Mouse (Mus musculus): Measurements from ENCODE around the gene Myh10. TPM values are rescaled to one million over a fixed set of nuclear protein-coding genes. Genes with fewer than 3 reads are reported as not detected.

Gene Myh10
- polyA plus RNA-seq, 1 experiment from 2014 or later = 8.0 TPM

DNA sequence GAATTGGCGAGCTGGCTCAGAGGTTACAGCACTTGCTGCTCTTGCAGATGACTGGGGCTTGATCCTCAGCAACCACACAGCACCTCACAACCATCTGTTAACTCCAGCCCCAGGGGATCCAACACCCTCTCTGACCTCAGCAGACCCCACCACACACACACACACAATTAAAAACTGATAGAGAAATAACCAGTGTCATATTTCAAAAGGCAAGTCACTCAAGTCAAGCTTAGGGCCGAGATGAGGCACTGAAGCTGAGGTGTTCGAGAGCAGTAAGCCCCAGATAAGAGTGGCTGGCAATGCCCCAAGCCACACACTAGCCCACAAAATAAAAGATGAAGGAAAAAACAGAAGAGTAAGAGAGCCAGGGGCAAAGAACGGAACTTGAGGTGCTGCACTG, 141.4 kb downstream of the Myh10 start:
- DNase-seq = no peak
- Histone ChIP-seq H3K9me3 (ENCODE audit: low read length) (no peaks in the 10 kb centered on the region), H3K4me3 (ENCODE audit: low read depth, low read length) (no peak overlapping the region), H3K36me3 (replicated peaks; ENCODE audit: insufficient read depth, low read length) (peaks cover 66% of the 10 kb centered on the region), H3K27me3 (ENCODE audit: insufficient read depth, low read length) (no peaks in the 10 kb centered on the region), H3K27ac (ENCODE audit: low read depth) (no peak overlapping the region), H3K9ac (replicated peaks) (no peak overlapping the region), H3K4me2 (ENCODE audit: low read depth, low read length) (no peak overlapping the region), H3K4me1 (ENCODE audit: insufficient read depth) (peaks cover 8% of the 10 kb centered on the region; the same call in 1 of the 2 replicates)
- 45% methylated on average over 4 of the region's 4 CpGs for WGBS (ENCODE audit: insufficient replicate concordance)
- peak; percentile 82 for ATAC-seq
- TF ChIP-seq EP300 (IDR thresholded peaks at IDR 0.05; ENCODE audit: low read depth) (peak; percentile 52; the same call in 1 of the 2 replicates), CTCF (IDR thresholded peaks at IDR 0.05; ENCODE audit: low read depth) (no peak)

- no peaks in the 10 kb centered on the region for H3K27me3 ChIP-seq (ENCODE audit: insufficient read depth, low read length)
- peaks cover 8% of the 10 kb centered on the region; the same call in 1 of the 2 replicates for H3K4me1 ChIP-seq (ENCODE audit: insufficient read depth)
- H3K9ac ChIP-seq (replicated peaks) = no peak overlapping the region
- 0 out of 2 replicates have a peak overlapping the region, but pooled peaks have one; percentile 9 for H3K27ac ChIP-seq (ENCODE audit: low read depth)
- no peak for TF ChIP-seq EP300 (IDR thresholded peaks at IDR 0.05; ENCODE audit: low read depth)
- no peak for TF ChIP-seq CTCF (IDR thresholded peaks at IDR 0.05; ENCODE audit: low read depth)
- ATAC-seq (no peak), DNase-seq (no peak)
- no peaks in the 10 kb centered on the region for H3K9me3 ChIP-seq (ENCODE audit: low read length)
- peaks cover 63% of the 10 kb centered on the region for H3K36me3 ChIP-seq (replicated peaks; ENCODE audit: insufficient read depth, low read length)
- no peak overlapping the region for H3K4me2 ChIP-seq (ENCODE audit: low read depth, low read length)
- H3K4me3 ChIP-seq (ENCODE audit: low read depth, low read length) = no peak overlapping the region
Observed at GRCm38 (mm10) chr11:68833593-68833992, 142.2 kb downstream of the Myh10 start.

DNA sequence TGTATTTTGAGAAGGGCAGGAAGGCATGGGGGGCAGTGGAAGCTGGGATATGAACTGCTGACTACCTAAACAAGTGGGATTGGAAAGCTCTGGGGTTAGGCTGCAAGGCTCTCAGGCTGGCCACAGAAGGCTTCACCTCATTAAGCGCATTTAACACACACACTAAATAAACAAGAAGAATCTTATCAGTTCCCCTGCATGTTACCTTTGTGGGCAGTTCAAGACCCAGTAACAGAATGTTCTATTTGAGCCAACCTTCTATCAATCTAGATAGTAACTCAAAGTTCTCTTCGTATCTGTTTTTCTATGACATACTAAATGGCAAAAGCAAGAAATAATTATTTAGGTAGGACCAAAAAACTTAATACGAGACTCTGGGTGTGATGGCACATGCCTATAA, 143.7 kb downstream of the Myh10 start:
- Histone ChIP-seq H3K4me2 (ENCODE audit: low read depth, low read length) (no peak overlapping the region), H3K9me3 (ENCODE audit: low read length) (no peaks in the 10 kb centered on the region), H3K9ac (replicated peaks) (no peak overlapping the region), H3K4me3 (ENCODE audit: low read depth, low read length) (no peak overlapping the region), H3K36me3 (replicated peaks; ENCODE audit: insufficient read depth, low read length) (peaks cover 63% of the 10 kb centered on the region), H3K4me1 (ENCODE audit: insufficient read depth) (peaks cover 8% of the 10 kb centered on the region; the same call in 1 of the 2 replicates), H3K27me3 (ENCODE audit: insufficient read depth, low read length) (no peaks in the 10 kb centered on the region), H3K27ac (ENCODE audit: low read depth) (no peak overlapping the region)
- ATAC-seq (no peak), DNase-seq (no peak)
- TF ChIP-seq EP300 (IDR thresholded peaks at IDR 0.05; ENCODE audit: low read depth) (0 out of 2 replicates have a peak, but pooled peaks have one; percentile 12), CTCF (IDR thresholded peaks at IDR 0.05; ENCODE audit: low read depth) (no peak)
- WGBS (ENCODE audit: insufficient replicate concordance) = 63% methylated on average over 3 of the region's 3 CpGs

GRCm38 (mm10) chr11:68839606-68840005, 148.2 kb downstream of the Myh10 start:
- TF ChIP-seq CTCF (IDR thresholded peaks at IDR 0.05; ENCODE audit: low read depth) (no peak), EP300 (IDR thresholded peaks at IDR 0.05; ENCODE audit: low read depth) (no peak)

DNA sequence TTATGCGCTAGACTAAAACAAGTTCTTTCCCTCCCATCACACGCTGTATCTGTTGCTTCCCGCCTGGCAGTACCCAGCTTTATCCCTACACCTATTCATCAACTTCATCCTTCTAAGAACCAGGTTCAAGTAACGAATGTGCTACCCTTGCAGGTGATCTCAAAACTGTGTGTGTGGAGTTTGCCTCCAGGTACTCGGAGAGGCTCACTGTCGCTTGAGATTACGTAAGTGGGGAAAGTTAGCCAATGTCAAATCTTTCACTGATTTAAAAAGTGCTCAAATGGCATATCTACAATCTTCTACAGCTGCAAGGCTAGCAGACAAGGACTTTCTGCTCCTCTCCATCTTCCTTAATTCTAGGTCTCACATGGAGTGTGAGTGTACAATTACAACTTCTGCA, 159.5 kb downstream of the Myh10 start:
- WGBS (ENCODE audit: insufficient replicate concordance) = 59% methylated on average over 7 of the region's 7 CpGs
- peaks cover 48% of the 10 kb centered on the region for H3K4me1 ChIP-seq (ENCODE audit: insufficient read depth)
- no peak overlapping the region for H3K9ac ChIP-seq (replicated peaks)

More at GRCm38 (mm10) chr11:68839606-68840005, 148.2 kb downstream of the Myh10 start:
- no peaks in the 10 kb centered on the region for H3K27me3 ChIP-seq (ENCODE audit: insufficient read depth, low read length)
- no peak overlapping the region for H3K4me2 ChIP-seq (ENCODE audit: low read depth, low read length)
- H3K4me1 ChIP-seq (ENCODE audit: insufficient read depth) = 0 out of 2 replicates have a peak, but pooled peaks cover 2% of the 10 kb centered on the region
- DNase-seq = no peak
- no peaks in the 10 kb centered on the region for H3K9me3 ChIP-seq (ENCODE audit: low read length)
- H3K27ac ChIP-seq (ENCODE audit: low read depth) = 0 out of 2 replicates have a peak overlapping the region, but pooled peaks have one; percentile 46
- 71% methylated on average over 5 of the region's 5 CpGs for WGBS (ENCODE audit: insufficient replicate concordance)
- H3K9ac ChIP-seq (replicated peaks) = no peak overlapping the region
- peaks cover 52% of the 10 kb centered on the region for H3K36me3 ChIP-seq (replicated peaks; ENCODE audit: insufficient read depth, low read length)
- no peak overlapping the region for H3K4me3 ChIP-seq (ENCODE audit: low read depth, low read length)
- peak; percentile 91 for ATAC-seq

GRCm38 (mm10) chr11:68851644-68852485, 160.5 kb downstream of the Myh10 start:
- ATAC-seq = no peak
- Histone ChIP-seq H3K9ac (replicated peaks) (peak overlapping the region; percentile 96), H3K27me3 (ENCODE audit: insufficient read depth, low read length) (no peaks in the 10 kb centered on the region), H3K4me1 (ENCODE audit: insufficient read depth) (peaks cover 47% of the 10 kb centered on the region), H3K9me3 (ENCODE audit: low read length) (no peaks in the 10 kb centered on the region), H3K27ac (ENCODE audit: low read depth) (peak overlapping the region; percentile 99), H3K36me3 (replicated peaks; ENCODE audit: insufficient read depth, low read length) (0 out of 2 replicates have a peak, but pooled peaks cover 3% of the 10 kb centered on the region), H3K4me3 (ENCODE audit: low read depth, low read length) (peak overlapping the region; percentile 86), H3K4me2 (ENCODE audit: low read depth, low read length) (peak overlapping the region; percentile 75)
- no peak for DNase-seq
- WGBS (ENCODE audit: insufficient replicate concordance) = 2% methylated on average over 13 of the region's 13 CpGs
- TF ChIP-seq EP300 (IDR thresholded peaks at IDR 0.05; ENCODE audit: low read depth) (no peak), CTCF (IDR thresholded peaks at IDR 0.05; ENCODE audit: low read depth) (no peak)

More for the DNA sequence above, 159.5 kb downstream of the Myh10 start:
- H3K27me3 ChIP-seq (ENCODE audit: insufficient read depth, low read length) = no peaks in the 10 kb centered on the region
- no peaks in the 10 kb centered on the region for H3K9me3 ChIP-seq (ENCODE audit: low read length)
- H3K36me3 ChIP-seq (replicated peaks; ENCODE audit: insufficient read depth, low read length) = 0 out of 2 replicates have a peak, but pooled peaks cover 3% of the 10 kb centered on the region
- H3K27ac ChIP-seq (ENCODE audit: low read depth) = no peak overlapping the region
- ATAC-seq = no peak
- H3K4me3 ChIP-seq (ENCODE audit: low read depth, low read length) = peak overlapping the region; percentile 86
- DNase-seq = no peak
- H3K4me2 ChIP-seq (ENCODE audit: low read depth, low read length) = peak overlapping the region; percentile 75
- TF ChIP-seq CTCF (IDR thresholded peaks at IDR 0.05; ENCODE audit: low read depth) = no peak
